Mouse (Mus musculus) midbrain, embryonic 16.5 days (tissue): Measurements from ENCODE around the gene Pdk1. TPM values are rescaled to one million over a fixed set of nuclear protein-coding genes. Genes with fewer than 3 reads are reported as not detected.

Source experiments
- ATAC-seq: fragments of 200-750 bp; cut with Nextera tagmentation; 2 replicates; pipeline ENCODE4 v1.8.0; 2017; ENCODE audit warnings: moderate TSS enrichment
- H3K27ac ChIP-seq: fragments of 300-500 bp; sonication (generic); 2 replicates; pipeline ENCODE4 v1.5.1; 2014; ENCODE audit warnings: mild to moderate bottlenecking, low read length, mixed read lengths
- H3K27me3 ChIP-seq: fragments of 300-500 bp; sonication (generic); 2 replicates; pipeline ENCODE4 v1.6.1; 2014; ENCODE audit warnings: low read depth, low read length, mixed read lengths; ENCODE audit not compliant: control insufficient read depth, insufficient read depth
- H3K36me3 ChIP-seq: fragments of 300-500 bp; sonication (generic); 2 replicates; pipeline ENCODE4 v1.6.1; 2014; ENCODE audit warnings: mild to moderate bottlenecking, low read length, moderate library complexity, mixed read lengths; ENCODE audit not compliant: control insufficient read depth, insufficient read depth
- H3K4me1 ChIP-seq: fragments of 300-500 bp; sonication (generic); 2 replicates; pipeline ENCODE4 v1.6.1; 2014; ENCODE audit warnings: mild to moderate bottlenecking, low read length, mixed read lengths; ENCODE audit not compliant: control insufficient read depth, insufficient read depth
- H3K4me2 ChIP-seq: fragments of 300-500 bp; sonication (generic); 2 replicates; pipeline ENCODE4 v1.6.1; 2014; ENCODE audit warnings: mild to moderate bottlenecking, low read length, mixed read lengths
- H3K4me3 ChIP-seq: fragments of 300-500 bp; sonication (generic); 2 replicates; pipeline ENCODE4 v1.5.1; 2014; ENCODE audit warnings: low read depth, mild to moderate bottlenecking, low read length, moderate library complexity, mixed read lengths
- H3K9ac ChIP-seq: fragments of 300-500 bp; sonication (generic); 2 replicates; pipeline ENCODE4 v1.6.1; 2014; ENCODE audit warnings: low read depth, low read length, mixed read lengths
- H3K9me3 ChIP-seq: fragments of 300-500 bp; sonication (generic); replicated peaks from 2 replicates; pipeline ENCODE4 v1.6.1; 2014; ENCODE audit warnings: mild to moderate bottlenecking, low read length, mixed read lengths; ENCODE audit not compliant: control insufficient read depth, poor library complexity, severe bottlenecking
- WGBS: fragments of 180-500 bp; shearing (Covaris S2); extraction: QIAGEN DNeasy Blood & Tissue Kit; methylation state at CpG from one replicate; pipeline ENCODE4 v1.1.7; 2014; 5-methylcytosine and 5-hydroxymethylcytosine counted together
- polyA plus RNA-seq: library from polyadenylated mRNA; unstranded; fragments of >200 nt; fragmentation: Nextera tagmentation; extraction: Ambion mirVana; gene quantifications from 2 replicates; pipeline ENCODE4 v1.2.1, GENCODE M21; 2015

Gene Pdk1
- polyA plus RNA-seq, 1 experiment from 2014 or later: 27.7 TPM

DNA sequence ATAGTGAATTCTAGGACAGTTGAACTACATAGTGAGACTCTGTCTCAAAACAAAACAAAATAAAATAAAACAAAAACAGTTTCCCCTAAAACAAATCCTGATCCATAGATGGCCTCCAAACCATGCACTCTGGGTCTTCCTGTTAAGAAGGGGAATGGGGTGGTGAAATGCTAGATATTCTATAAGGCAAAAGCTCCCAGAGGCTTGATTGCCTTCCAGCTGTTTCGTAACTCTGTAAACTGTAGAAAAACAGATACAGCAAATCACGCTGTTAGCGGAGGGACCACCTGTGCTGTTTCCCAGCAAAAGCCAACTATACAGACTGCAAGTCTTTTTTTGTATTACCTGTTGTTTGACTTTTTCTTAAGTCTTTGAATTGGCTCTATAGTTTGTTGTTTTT lies 6.0 kb upstream of the Pdk1 start:
- Histone ChIP-seq H3K9ac (no peak overlapping the region), H3K4me2 (no peak overlapping the region), H3K9me3 (no peaks in the 10 kb centered on the region), H3K4me3 (no peak overlapping the region), H3K4me1 (no peaks in the 10 kb centered on the region), H3K27ac (no peak overlapping the region), H3K27me3 (no peaks in the 10 kb centered on the region), H3K36me3 (no peaks in the 10 kb centered on the region)
- ATAC-seq: no peak
- WGBS: 91% methylated on average over 3 of the region's 3 CpGs

GRCm38 (mm10) chr2:71867480-71867879 lies 5.5 kb upstream of the Pdk1 start:
- Histone ChIP-seq H3K4me1 (no peaks in the 10 kb centered on the region), H3K4me2 (no peak overlapping the region), H3K9me3 (no peaks in the 10 kb centered on the region), H3K36me3 (no peaks in the 10 kb centered on the region), H3K4me3 (no peak overlapping the region), H3K27ac (no peak overlapping the region), H3K9ac (no peak overlapping the region), H3K27me3 (no peaks in the 10 kb centered on the region)
- 5% methylated on average over 5 of the region's 5 CpGs for WGBS
- ATAC-seq: no peak

DNA sequence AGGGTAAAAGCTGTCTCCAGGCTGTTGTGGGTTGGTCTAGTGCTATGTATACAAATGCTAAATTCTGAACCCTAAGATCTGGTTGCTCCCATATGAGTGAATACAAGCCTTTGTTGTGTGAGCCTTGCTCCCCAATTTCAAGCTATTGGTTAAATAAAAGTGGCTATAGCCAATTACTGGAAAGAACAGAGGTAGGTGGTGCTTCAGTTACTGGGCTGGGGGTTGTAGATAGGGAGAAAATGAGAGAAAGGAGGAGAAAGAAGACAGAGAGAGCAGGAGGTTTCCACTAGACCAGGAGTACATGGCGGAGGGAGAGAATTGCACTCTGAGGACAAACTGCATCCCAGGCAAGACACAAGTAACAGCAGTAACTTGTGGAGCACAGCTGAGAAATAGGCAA lies 4.8 kb upstream of the Pdk1 start:
- Histone ChIP-seq H3K9ac (no peak overlapping the region), H3K36me3 (no peaks in the 10 kb centered on the region), H3K4me2 (no peak overlapping the region), H3K4me3 (no peak overlapping the region), H3K4me1 (no peaks in the 10 kb centered on the region), H3K9me3 (no peaks in the 10 kb centered on the region), H3K27ac (no peak overlapping the region), H3K27me3 (no peaks in the 10 kb centered on the region)
- no peak for ATAC-seq
- WGBS: 96% methylated on average over 1 of the region's 1 CpGs

DNA sequence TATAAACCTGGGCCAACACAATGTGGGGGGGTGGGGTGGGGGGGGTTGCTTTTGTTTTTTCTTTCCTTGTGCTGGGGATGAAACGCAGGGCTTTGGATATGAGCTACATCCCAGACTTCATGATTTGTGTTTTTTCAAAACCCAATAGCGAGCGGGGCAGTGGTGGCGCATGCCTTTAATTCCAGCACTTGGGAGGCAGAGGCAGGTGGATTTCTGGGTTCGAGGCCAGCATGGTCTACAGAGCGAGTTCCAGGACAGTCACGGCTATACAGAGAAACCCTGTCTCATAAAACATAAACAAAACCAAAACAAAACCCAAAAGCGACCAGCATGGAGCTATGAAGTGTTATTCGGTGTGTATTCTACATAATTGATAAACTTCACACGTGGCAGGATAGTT lies 883 bp upstream of the Pdk1 start:
- H3K4me3 ChIP-seq: no peak overlapping the region
- no peak overlapping the region; the same call in 1 of the 2 replicates for H3K4me2 ChIP-seq
- ATAC-seq: no peak
- no peak overlapping the region for H3K9ac ChIP-seq
- peaks cover 5% of the 10 kb centered on the region; the same call in 1 of the 2 replicates for H3K4me1 ChIP-seq
- H3K9me3 ChIP-seq: no peaks in the 10 kb centered on the region
- 86% methylated on average over 10 of the region's 10 CpGs for WGBS
- H3K27me3 ChIP-seq: no peaks in the 10 kb centered on the region
- H3K36me3 ChIP-seq: no peaks in the 10 kb centered on the region
- H3K27ac ChIP-seq: no peak overlapping the region

DNA sequence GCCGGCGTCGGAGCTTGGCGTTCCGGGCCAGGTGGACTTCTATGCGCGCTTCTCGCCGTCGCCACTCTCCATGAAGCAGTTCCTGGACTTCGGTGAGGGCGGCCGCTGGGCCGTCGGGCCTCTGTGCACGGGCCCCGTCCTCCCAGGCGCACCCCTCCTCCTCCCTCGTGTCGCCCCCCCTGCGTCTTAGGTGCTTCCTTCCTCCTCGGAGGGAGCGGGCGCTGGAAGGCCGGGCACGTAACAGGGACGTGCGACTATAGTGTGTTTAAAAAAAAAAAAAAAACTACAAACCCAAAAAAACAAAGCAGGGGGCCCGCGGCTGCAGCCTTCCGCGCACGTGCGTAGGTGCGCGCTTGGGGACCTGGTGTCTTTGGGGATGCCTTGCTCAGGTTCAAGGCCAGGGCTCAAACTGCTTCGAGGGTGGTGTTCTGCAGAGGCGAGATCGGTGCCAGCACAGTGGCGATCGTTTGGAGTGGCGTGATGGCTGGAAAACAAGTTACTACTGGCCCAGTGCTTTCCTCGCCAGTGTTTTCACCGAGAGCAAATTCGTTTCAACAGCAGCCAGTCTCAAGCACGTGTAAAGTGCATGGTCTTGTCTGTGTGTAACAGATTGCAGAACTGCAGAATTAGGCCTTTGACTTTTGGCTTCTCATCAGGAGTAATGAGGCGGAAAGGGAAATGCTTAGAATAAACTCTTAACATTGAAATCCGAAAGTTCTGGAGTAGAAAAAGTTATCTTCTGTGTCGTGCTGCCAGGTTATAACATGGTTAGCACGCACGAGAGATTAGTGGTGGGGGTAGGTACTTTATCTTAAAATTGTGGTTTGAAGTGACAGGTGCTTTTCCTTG lies 674 bp downstream of the Pdk1 start:
- peak overlapping the region; percentile 85 for H3K27ac ChIP-seq
- H3K4me3 ChIP-seq: peak overlapping the region; percentile 82
- peak overlapping the region; percentile 88 for H3K4me2 ChIP-seq
- H3K4me1 ChIP-seq: peaks cover 5% of the 10 kb centered on the region; the same call in 1 of the 2 replicates
- peak overlapping the region; percentile 77 for H3K9ac ChIP-seq
- WGBS: 4% methylated on average over 51 of the region's 51 CpGs
- H3K36me3 ChIP-seq: no peaks in the 10 kb centered on the region
- no peaks in the 10 kb centered on the region for H3K9me3 ChIP-seq
- peak; percentile 44; the same call in 1 of the 2 replicates for ATAC-seq
- H3K27me3 ChIP-seq: no peaks in the 10 kb centered on the region

DNA sequence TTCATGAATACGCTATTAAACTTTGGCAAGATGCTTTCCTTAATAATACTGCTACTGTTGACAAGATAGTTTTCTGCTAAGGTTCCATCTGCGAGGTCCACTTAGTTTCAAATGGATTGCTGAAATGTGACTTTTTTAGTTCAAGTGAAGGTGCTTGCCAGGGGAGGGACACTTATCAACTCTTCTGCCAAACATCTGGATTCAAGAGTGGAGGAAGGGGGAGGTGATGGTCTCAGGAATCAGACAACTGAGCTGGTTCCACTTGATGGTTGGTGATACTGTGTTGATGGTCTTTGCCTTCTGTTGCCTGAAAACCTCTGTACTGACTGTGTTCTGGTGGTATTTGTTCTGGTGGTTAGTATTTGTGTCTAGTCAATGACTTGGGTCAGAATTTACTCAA lies 1.4 kb downstream of the Pdk1 start:
- no peak for ATAC-seq
- Histone ChIP-seq H3K27me3 (no peaks in the 10 kb centered on the region), H3K36me3 (no peaks in the 10 kb centered on the region), H3K27ac (no peak overlapping the region), H3K4me1 (peaks cover 5% of the 10 kb centered on the region; the same call in 1 of the 2 replicates), H3K9ac (no peak overlapping the region), H3K4me2 (peak overlapping the region; percentile 88), H3K9me3 (no peaks in the 10 kb centered on the region), H3K4me3 (no peak overlapping the region; the same call in 1 of the 2 replicates)
- WGBS: 74% methylated on average over 2 of the region's 2 CpGs

- H3K27me3 ChIP-seq: no peaks in the 10 kb centered on the region
These were observed 1.8 kb downstream of the Pdk1 start for GRCm38 (mm10) chr2:71874836-71875235.

GRCm38 (mm10) chr2:71877865-71878264 lies 4.8 kb downstream of the Pdk1 start:
- Histone ChIP-seq H3K9ac (no peak overlapping the region), H3K27me3 (no peaks in the 10 kb centered on the region), H3K4me3 (no peak overlapping the region), H3K4me2 (no peak overlapping the region), H3K36me3 (peaks cover 6% of the 10 kb centered on the region), H3K9me3 (no peaks in the 10 kb centered on the region; the same call in 1 of the 2 replicates), H3K4me1 (peaks cover 5% of the 10 kb centered on the region; the same call in 1 of the 2 replicates), H3K27ac (no peak overlapping the region)
- 94% methylated on average over 4 of the region's 4 CpGs for WGBS
- ATAC-seq: no peak

More at GRCm38 (mm10) chr2:71874836-71875235, 1.8 kb downstream of the Pdk1 start:
- WGBS: 43% methylated on average over 2 of the region's 2 CpGs
- Histone ChIP-seq H3K4me1 (peaks cover 5% of the 10 kb centered on the region; the same call in 1 of the 2 replicates), H3K27ac (no peak overlapping the region), H3K4me3 (no peak overlapping the region), H3K36me3 (no peaks in the 10 kb centered on the region), H3K9me3 (no peaks in the 10 kb centered on the region), H3K9ac (0 out of 2 replicates have a peak overlapping the region, but pooled peaks have one; percentile 3), H3K4me2 (no peak overlapping the region)
- no peak for ATAC-seq

- Histone ChIP-seq H3K4me2 (no peak overlapping the region), H3K9ac (no peak overlapping the region), H3K4me1 (peaks cover 5% of the 10 kb centered on the region; the same call in 1 of the 2 replicates), H3K27me3 (no peaks in the 10 kb centered on the region), H3K36me3 (peaks cover 6% of the 10 kb centered on the region), H3K9me3 (no peaks in the 10 kb centered on the region; the same call in 1 of the 2 replicates), H3K27ac (no peak overlapping the region), H3K4me3 (no peak overlapping the region)
- ATAC-seq: no peak
- 80% methylated on average over 2 of the region's 2 CpGs for WGBS
These were observed 5.4 kb downstream of the Pdk1 start for GRCm38 (mm10) chr2:71878441-71878840.
